Mouse (Mus musculus): ENCODE measurements around the gene Pdlim5. TPM values are rescaled to one million over a fixed set of nuclear protein-coding genes. Genes with fewer than 3 reads are reported as not detected.

Pdlim5 gene
- polyA plus RNA-seq, 1 experiment from 2014 or later, result 9.4 TPM

- TF ChIP-seq CTCF (IDR thresholded peaks at IDR 0.05; ENCODE audit: low read depth), result no peak
- TF ChIP-seq EP300 (IDR thresholded peaks at IDR 0.05; ENCODE audit: low read depth), result no peak
- no peaks in the 10 kb centered on the region for H3K4me1 ChIP-seq (ENCODE audit: insufficient read depth)
- H3K9ac ChIP-seq (replicated peaks), result no peak overlapping the region
- ATAC-seq (no peak), DNase-seq (no peak)
- peaks cover 11% of the 10 kb centered on the region for H3K36me3 ChIP-seq (replicated peaks; ENCODE audit: insufficient read depth, low read length)
- WGBS (ENCODE audit: insufficient replicate concordance), result 81% methylated on average over 10 of the region's 10 CpGs
- no peak overlapping the region for H3K4me3 ChIP-seq (ENCODE audit: low read depth, low read length)
- no peak overlapping the region for H3K4me2 ChIP-seq (ENCODE audit: low read depth, low read length)
- H3K9me3 ChIP-seq (ENCODE audit: low read length), result no peaks in the 10 kb centered on the region
- no peak overlapping the region for H3K27ac ChIP-seq (ENCODE audit: low read depth)
- H3K27me3 ChIP-seq (ENCODE audit: insufficient read depth, low read length), result no peaks in the 10 kb centered on the region
Measured at GRCm38 (mm10) chr3:142238260-142239046, 157.0 kb downstream of the Pdlim5 start.

GRCm38 (mm10) chr3:142237621-142238020, 157.9 kb downstream of the Pdlim5 start:
- H3K4me3 ChIP-seq (ENCODE audit: low read depth, low read length), result no peak overlapping the region
- peaks cover 8% of the 10 kb centered on the region; the same call in 1 of the 2 replicates for H3K36me3 ChIP-seq (replicated peaks; ENCODE audit: insufficient read depth, low read length)
- TF ChIP-seq EP300 (IDR thresholded peaks at IDR 0.05; ENCODE audit: low read depth), result no peak
- no peak for TF ChIP-seq CTCF (IDR thresholded peaks at IDR 0.05; ENCODE audit: low read depth)
- no peak overlapping the region for H3K4me2 ChIP-seq (ENCODE audit: low read depth, low read length)
- 82% methylated on average over 5 of the region's 5 CpGs for WGBS (ENCODE audit: insufficient replicate concordance)
- no peak overlapping the region for H3K9ac ChIP-seq (replicated peaks)
- no peaks in the 10 kb centered on the region for H3K4me1 ChIP-seq (ENCODE audit: insufficient read depth)
- no peak overlapping the region for H3K27ac ChIP-seq (ENCODE audit: low read depth)
- ATAC-seq, result no peak
- no peaks in the 10 kb centered on the region for H3K9me3 ChIP-seq (ENCODE audit: low read length)
- no peak for DNase-seq
- no peaks in the 10 kb centered on the region for H3K27me3 ChIP-seq (ENCODE audit: insufficient read depth, low read length)

DNA sequence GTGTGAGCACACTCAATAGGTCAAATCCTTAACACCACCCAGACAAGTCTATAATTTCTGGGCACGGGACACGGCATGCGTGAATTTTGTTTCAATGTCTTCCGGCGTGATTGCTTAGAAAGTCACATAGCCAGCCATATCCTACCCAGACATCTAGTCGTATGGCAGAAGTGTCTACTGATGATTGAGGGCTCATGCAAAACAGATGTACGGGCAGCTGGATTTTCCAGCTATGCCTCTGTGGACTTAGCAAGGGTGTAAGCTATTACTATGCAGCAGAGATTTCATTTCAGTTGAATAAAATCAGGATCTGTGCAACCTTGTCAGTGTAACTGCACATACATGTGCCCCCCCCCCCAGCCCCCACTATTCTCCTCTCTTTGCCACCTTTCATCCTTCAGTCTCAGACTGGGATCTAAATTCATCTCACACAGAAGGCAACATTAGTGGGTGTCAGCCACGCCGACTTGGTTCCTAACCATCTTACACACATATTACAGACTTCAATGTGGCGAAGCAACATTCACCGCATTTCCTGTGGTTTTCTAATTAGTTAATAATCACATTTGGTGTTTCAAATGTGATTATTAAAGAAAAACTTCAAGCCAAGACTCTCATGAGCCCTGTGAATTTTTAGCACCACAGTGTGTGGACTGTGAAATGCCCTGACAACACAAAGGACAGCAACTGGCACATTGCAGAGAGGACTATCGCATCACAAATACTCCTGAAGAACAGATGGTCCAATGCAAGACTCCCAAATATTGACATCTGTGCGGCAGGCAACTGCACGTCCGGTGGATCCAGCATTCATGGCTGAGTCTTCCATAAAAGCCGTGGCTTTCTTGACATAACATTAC, 161.7 kb downstream of the Pdlim5 start:
- Histone ChIP-seq H3K36me3 (replicated peaks; ENCODE audit: insufficient read depth, low read length) (peaks cover 3% of the 10 kb centered on the region; the same call in 1 of the 2 replicates), H3K27me3 (ENCODE audit: insufficient read depth, low read length) (no peaks in the 10 kb centered on the region), H3K4me2 (ENCODE audit: low read depth, low read length) (no peak overlapping the region), H3K4me3 (ENCODE audit: low read depth, low read length) (no peak overlapping the region), H3K9me3 (ENCODE audit: low read length) (no peaks in the 10 kb centered on the region), H3K27ac (ENCODE audit: low read depth) (no peak overlapping the region), H3K4me1 (ENCODE audit: insufficient read depth) (no peaks in the 10 kb centered on the region), H3K9ac (replicated peaks) (no peak overlapping the region)
- no peak for DNase-seq
- no peak for ATAC-seq
- 87% methylated on average over 16 of the region's 16 CpGs for WGBS (ENCODE audit: insufficient replicate concordance)
- TF ChIP-seq CTCF (IDR thresholded peaks at IDR 0.05; ENCODE audit: low read depth) (no peak), EP300 (IDR thresholded peaks at IDR 0.05; ENCODE audit: low read depth) (no peak)

DNA sequence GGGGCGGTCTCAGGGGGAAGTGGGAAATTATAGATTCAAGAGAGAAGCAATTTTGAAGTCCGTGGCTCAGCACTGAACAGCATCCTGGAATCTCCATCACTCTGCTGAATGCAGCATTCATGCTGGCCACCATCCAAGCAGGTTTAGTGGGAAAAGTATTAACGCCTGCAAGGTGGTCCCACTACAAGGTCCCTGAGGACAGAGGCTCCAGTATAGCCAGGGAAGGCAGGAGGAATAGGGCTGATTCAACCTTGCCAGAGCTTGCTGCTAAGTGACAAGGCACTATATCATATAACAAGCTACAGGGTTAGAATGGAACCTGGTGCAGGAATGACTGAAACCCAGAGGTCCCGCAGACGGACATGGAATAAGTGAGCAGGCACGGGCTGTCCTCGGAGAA, 166.8 kb downstream of the Pdlim5 start:
- DNase-seq, result no peak
- no peaks in the 10 kb centered on the region for H3K9me3 ChIP-seq (ENCODE audit: low read length)
- no peaks in the 10 kb centered on the region for H3K36me3 ChIP-seq (replicated peaks; ENCODE audit: insufficient read depth, low read length)
- H3K4me1 ChIP-seq (ENCODE audit: insufficient read depth), result no peaks in the 10 kb centered on the region
- TF ChIP-seq EP300 (IDR thresholded peaks at IDR 0.05; ENCODE audit: low read depth), result no peak
- no peak for TF ChIP-seq CTCF (IDR thresholded peaks at IDR 0.05; ENCODE audit: low read depth)
- 85% methylated on average over 7 of the region's 7 CpGs for WGBS (ENCODE audit: insufficient replicate concordance)
- no peak overlapping the region for H3K27ac ChIP-seq (ENCODE audit: low read depth)
- H3K27me3 ChIP-seq (ENCODE audit: insufficient read depth, low read length), result no peaks in the 10 kb centered on the region
- no peak overlapping the region for H3K9ac ChIP-seq (replicated peaks)
- no peak for ATAC-seq
- no peak overlapping the region for H3K4me2 ChIP-seq (ENCODE audit: low read depth, low read length)
- no peak overlapping the region for H3K4me3 ChIP-seq (ENCODE audit: low read depth, low read length)

DNA sequence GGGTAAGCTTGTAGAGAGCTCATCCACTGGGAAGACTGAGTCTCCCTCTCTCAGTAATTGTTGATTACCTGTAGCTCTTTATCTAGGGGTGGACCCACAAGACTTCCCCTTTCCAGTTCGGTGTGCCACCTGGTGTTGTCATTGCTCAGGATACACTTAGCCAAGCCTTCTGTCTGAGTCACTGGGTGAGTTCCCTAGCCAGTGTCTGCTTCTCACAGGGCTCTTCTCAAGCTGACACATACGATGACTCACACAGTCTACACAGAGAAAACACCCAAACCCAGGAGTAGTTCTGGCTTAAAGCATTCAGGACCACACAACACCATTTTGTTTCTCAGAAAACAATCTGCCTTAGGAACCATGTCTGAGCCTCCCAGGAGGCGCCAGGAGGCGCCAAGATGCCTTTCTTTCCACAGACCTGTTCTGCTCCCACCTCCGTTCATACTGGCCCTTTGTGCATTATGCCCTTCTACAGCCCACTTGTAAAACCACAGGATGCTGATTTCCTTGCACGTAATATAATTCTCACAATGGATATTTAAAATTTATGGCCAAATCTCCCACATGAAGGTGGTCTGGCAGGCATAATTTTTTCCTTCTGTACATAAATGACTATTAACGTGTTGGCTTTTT, 172.9 kb downstream of the Pdlim5 start:
- no peaks in the 10 kb centered on the region for H3K4me1 ChIP-seq (ENCODE audit: insufficient read depth)
- DNase-seq (no peak), ATAC-seq (no peak)
- H3K27ac ChIP-seq (ENCODE audit: low read depth), result no peak overlapping the region
- no peak overlapping the region for H3K9ac ChIP-seq (replicated peaks)
- TF ChIP-seq CTCF (IDR thresholded peaks at IDR 0.05; ENCODE audit: low read depth) (no peak), EP300 (IDR thresholded peaks at IDR 0.05; ENCODE audit: low read depth) (no peak)
- 72% methylated on average over 7 of the region's 7 CpGs for WGBS (ENCODE audit: insufficient replicate concordance)
- H3K27me3 ChIP-seq (ENCODE audit: insufficient read depth, low read length), result no peaks in the 10 kb centered on the region
- H3K4me2 ChIP-seq (ENCODE audit: low read depth, low read length), result no peak overlapping the region
- H3K36me3 ChIP-seq (replicated peaks; ENCODE audit: insufficient read depth, low read length), result no peaks in the 10 kb centered on the region
- H3K9me3 ChIP-seq (ENCODE audit: low read length), result no peaks in the 10 kb centered on the region
- H3K4me3 ChIP-seq (ENCODE audit: low read depth, low read length), result no peak overlapping the region

DNA sequence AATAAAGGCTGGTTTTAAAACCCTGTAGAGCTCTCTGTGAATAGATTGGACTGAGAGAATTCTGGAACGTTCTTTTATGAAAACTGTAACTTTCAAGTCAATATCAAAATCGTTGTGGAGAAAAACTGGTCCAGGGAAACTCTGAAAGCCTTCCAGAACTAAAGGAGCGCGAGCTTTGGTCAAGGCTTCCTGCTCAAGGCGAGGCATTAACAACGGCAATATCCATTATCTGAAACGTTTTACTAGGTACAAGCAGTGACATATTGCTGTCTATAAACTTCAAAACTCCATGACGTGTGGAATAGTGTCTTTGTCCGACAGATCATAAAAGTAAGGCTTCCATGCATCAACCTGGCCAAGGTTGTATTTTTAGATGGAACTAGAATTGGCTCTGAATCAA, 175.6 kb downstream of the Pdlim5 start:
- TF ChIP-seq CTCF (IDR thresholded peaks at IDR 0.05; ENCODE audit: low read depth) (no peak), EP300 (IDR thresholded peaks at IDR 0.05; ENCODE audit: low read depth) (no peak)

More for the DNA sequence above, 175.6 kb downstream of the Pdlim5 start:
- Histone ChIP-seq H3K27ac (ENCODE audit: low read depth) (no peak overlapping the region), H3K9me3 (ENCODE audit: low read length) (no peaks in the 10 kb centered on the region), H3K4me2 (ENCODE audit: low read depth, low read length) (no peak overlapping the region), H3K4me3 (ENCODE audit: low read depth, low read length) (no peak overlapping the region), H3K4me1 (ENCODE audit: insufficient read depth) (no peaks in the 10 kb centered on the region), H3K36me3 (replicated peaks; ENCODE audit: insufficient read depth, low read length) (no peaks in the 10 kb centered on the region), H3K27me3 (ENCODE audit: insufficient read depth, low read length) (no peaks in the 10 kb centered on the region), H3K9ac (replicated peaks) (no peak overlapping the region)
- DNase-seq (no peak), ATAC-seq (no peak)
- 76% methylated on average over 9 of the region's 9 CpGs for WGBS (ENCODE audit: insufficient replicate concordance)

All from liver, postnatal 0 days (tissue).